Mouse (Mus musculus): ENCODE data around the gene Prr3. TPM values are rescaled to one million over a fixed set of nuclear protein-coding genes. Genes with fewer than 3 reads are reported as not detected.

The Prr3 gene
- polyA plus RNA-seq, 1 experiment from 2014 or later: 43.3 TPM

- no peaks in the 10 kb centered on the region for H3K27me3 ChIP-seq (ENCODE audit: control insufficient read depth, insufficient read depth, low read length)
- H3K9me3 ChIP-seq (ENCODE audit: control insufficient read depth, low read length): no peaks in the 10 kb centered on the region
- H3K36me3 ChIP-seq (ENCODE audit: control insufficient read depth, insufficient read depth, low read length): no peaks in the 10 kb centered on the region
- H3K4me1 ChIP-seq (ENCODE audit: control insufficient read depth, insufficient read depth, low read length): no peaks in the 10 kb centered on the region
- WGBS: 95% methylated on average over 12 of the region's 12 CpGs
- H3K4me2 ChIP-seq: no peak overlapping the region
- no peak overlapping the region for H3K27ac ChIP-seq (ENCODE audit: low read depth, low read length)
- H3K4me3 ChIP-seq (ENCODE audit: low read depth, low read length): no peak overlapping the region
- DNase-seq (ENCODE audit: low spot score, missing footprints) (no peak), ATAC-seq (ENCODE audit: low FRiP score) (no peak)
- no peak overlapping the region for H3K9ac ChIP-seq (ENCODE audit: low read length)
Measured at GRCm38 (mm10) chr17:36001121-36001897, 21.3 kb upstream of the Prr3 start.

DNA sequence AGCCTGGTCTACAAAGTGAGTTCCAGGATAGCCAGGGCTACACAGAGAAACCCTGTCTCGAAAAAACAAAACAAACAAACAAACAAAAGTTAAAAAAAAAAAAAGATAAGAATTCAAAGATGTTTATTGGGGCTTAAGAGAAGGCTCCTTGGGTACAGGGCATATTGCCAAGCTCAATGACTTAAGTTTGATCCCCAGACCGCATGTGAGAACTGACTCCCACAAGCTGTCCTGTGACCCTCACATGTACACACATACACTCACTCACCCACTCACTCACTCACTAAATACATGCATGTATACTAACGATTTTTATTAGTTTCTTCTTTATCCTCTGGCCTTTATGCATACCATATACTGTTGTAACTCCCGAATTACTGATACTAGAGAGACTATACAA lies 20.3 kb upstream of the Prr3 start:
- WGBS: 89% methylated on average over 4 of the region's 4 CpGs
- Histone ChIP-seq H3K27ac (ENCODE audit: low read depth, low read length) (no peak overlapping the region), H3K4me3 (ENCODE audit: low read depth, low read length) (no peak overlapping the region), H3K27me3 (ENCODE audit: control insufficient read depth, insufficient read depth, low read length) (no peaks in the 10 kb centered on the region), H3K36me3 (ENCODE audit: control insufficient read depth, insufficient read depth, low read length) (no peaks in the 10 kb centered on the region), H3K4me1 (ENCODE audit: control insufficient read depth, insufficient read depth, low read length) (peaks cover 4% of the 10 kb centered on the region), H3K4me2 (no peak overlapping the region), H3K9ac (ENCODE audit: low read length) (no peak overlapping the region), H3K9me3 (ENCODE audit: control insufficient read depth, low read length) (no peaks in the 10 kb centered on the region)
- ATAC-seq (ENCODE audit: low FRiP score): no peak
- no peak for DNase-seq (ENCODE audit: low spot score, missing footprints)

GRCm38 (mm10) chr17:35999356-35999755 lies 19.3 kb upstream of the Prr3 start:
- WGBS: 90% methylated on average over 7 of the region's 7 CpGs
- ATAC-seq (ENCODE audit: low FRiP score) (no peak), DNase-seq (ENCODE audit: low spot score, missing footprints) (no peak)
- Histone ChIP-seq H3K27me3 (ENCODE audit: control insufficient read depth, insufficient read depth, low read length) (no peaks in the 10 kb centered on the region), H3K4me2 (no peak overlapping the region), H3K9me3 (ENCODE audit: control insufficient read depth, low read length) (no peaks in the 10 kb centered on the region), H3K4me1 (ENCODE audit: control insufficient read depth, insufficient read depth, low read length) (peaks cover 7% of the 10 kb centered on the region), H3K4me3 (ENCODE audit: low read depth, low read length) (no peak overlapping the region), H3K9ac (ENCODE audit: low read length) (no peak overlapping the region), H3K27ac (ENCODE audit: low read depth, low read length) (no peak overlapping the region), H3K36me3 (ENCODE audit: control insufficient read depth, insufficient read depth, low read length) (no peaks in the 10 kb centered on the region)

DNA sequence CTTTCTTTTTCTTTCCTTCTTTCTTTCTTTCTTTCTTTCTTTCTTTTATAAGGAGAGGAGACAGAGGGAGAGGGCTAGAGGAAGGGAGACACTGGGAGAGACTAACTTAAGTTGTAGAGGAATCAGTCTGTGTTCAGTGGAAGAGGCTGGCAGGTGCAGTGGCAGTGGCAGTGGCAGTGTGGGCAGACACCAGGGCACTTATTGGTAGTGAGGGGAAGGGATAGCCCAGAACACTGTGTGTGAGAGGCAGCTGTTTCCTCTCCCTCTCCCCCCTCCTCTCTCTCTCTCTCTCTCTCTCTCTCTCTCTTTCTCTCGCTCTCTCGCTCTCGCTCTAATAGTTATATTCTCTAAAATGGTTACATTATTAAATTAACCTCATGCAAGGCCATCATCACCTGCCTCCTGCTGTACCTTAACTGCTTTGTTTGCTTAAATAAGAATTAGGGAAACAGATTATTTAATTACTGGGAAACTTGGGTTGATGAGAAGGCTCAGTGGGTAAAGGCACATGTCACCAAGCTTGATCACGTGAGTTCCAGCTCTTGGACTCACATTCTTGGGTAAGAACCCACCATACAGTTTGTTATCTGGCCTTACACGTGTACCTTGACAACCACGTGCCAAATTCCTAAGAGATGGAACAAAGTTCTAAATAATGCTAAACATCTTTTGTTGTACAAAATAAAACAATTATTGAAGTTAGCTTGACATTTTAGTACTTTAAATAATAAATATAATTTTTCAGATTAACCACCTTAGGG lies 18.7 kb upstream of the Prr3 start:
- 93% methylated on average over 6 of the region's 6 CpGs for WGBS
- H3K9ac ChIP-seq (ENCODE audit: low read length): no peak overlapping the region
- no peak overlapping the region for H3K27ac ChIP-seq (ENCODE audit: low read depth, low read length)

GRCm38 (mm10) chr17:35997713-35998510 lies 17.9 kb upstream of the Prr3 start:
- ATAC-seq (ENCODE audit: low FRiP score) (no peak), DNase-seq (ENCODE audit: low spot score, missing footprints) (no peak)
- H3K27me3 ChIP-seq (ENCODE audit: control insufficient read depth, insufficient read depth, low read length): no peaks in the 10 kb centered on the region
- no peaks in the 10 kb centered on the region for H3K9me3 ChIP-seq (ENCODE audit: control insufficient read depth, low read length)
- H3K9ac ChIP-seq (ENCODE audit: low read length): no peak overlapping the region
- no peaks in the 10 kb centered on the region for H3K36me3 ChIP-seq (ENCODE audit: control insufficient read depth, insufficient read depth, low read length)
- no peak overlapping the region for H3K27ac ChIP-seq (ENCODE audit: low read depth, low read length)
- H3K4me3 ChIP-seq (ENCODE audit: low read depth, low read length): no peak overlapping the region
- WGBS: 56% methylated on average over 12 of the region's 12 CpGs
- H3K4me1 ChIP-seq (ENCODE audit: control insufficient read depth, insufficient read depth, low read length): peaks cover 7% of the 10 kb centered on the region
- no peak overlapping the region for H3K4me2 ChIP-seq

More for the DNA sequence above, 18.7 kb upstream of the Prr3 start:
- Histone ChIP-seq H3K27me3 (ENCODE audit: control insufficient read depth, insufficient read depth, low read length) (no peaks in the 10 kb centered on the region), H3K4me2 (no peak overlapping the region), H3K9me3 (ENCODE audit: control insufficient read depth, low read length) (no peaks in the 10 kb centered on the region), H3K4me3 (ENCODE audit: low read depth, low read length) (no peak overlapping the region), H3K36me3 (ENCODE audit: control insufficient read depth, insufficient read depth, low read length) (no peaks in the 10 kb centered on the region), H3K4me1 (ENCODE audit: control insufficient read depth, insufficient read depth, low read length) (peaks cover 7% of the 10 kb centered on the region)
- no peak for DNase-seq (ENCODE audit: low spot score, missing footprints)
- ATAC-seq (ENCODE audit: low FRiP score): no peak

DNA sequence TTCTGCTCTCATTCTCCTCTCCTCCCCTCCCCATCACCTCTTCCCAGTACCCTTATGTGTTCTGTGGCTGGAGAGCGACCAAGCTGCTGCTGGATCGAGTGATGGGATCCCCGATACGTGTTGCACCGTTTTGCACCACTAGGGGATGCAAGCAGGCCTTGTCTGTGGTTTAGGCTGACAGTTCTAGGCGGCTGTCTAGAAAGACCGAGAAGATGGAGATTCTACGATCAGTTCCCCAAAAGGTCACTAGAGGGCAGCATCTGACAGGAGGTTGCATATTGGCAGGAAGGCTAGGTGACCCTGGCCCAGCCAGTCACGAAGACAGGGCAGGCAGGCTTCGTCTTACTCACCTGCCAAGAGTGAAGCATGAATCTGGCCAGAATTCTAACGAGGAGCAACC lies 16.9 kb upstream of the Prr3 start:
- DNase-seq (ENCODE audit: low spot score, missing footprints) (peak; percentile 99), ATAC-seq (ENCODE audit: low FRiP score) (peak; percentile 69)
- no peak overlapping the region for H3K9ac ChIP-seq (ENCODE audit: low read length)
- no peak overlapping the region for H3K4me2 ChIP-seq
- H3K9me3 ChIP-seq (ENCODE audit: control insufficient read depth, low read length): no peaks in the 10 kb centered on the region
- H3K27me3 ChIP-seq (ENCODE audit: control insufficient read depth, insufficient read depth, low read length): no peaks in the 10 kb centered on the region
- H3K4me1 ChIP-seq (ENCODE audit: control insufficient read depth, insufficient read depth, low read length): peaks cover 7% of the 10 kb centered on the region
- no peak overlapping the region for H3K27ac ChIP-seq (ENCODE audit: low read depth, low read length)
- H3K36me3 ChIP-seq (ENCODE audit: control insufficient read depth, insufficient read depth, low read length): no peaks in the 10 kb centered on the region
- 6% methylated on average over 11 of the region's 11 CpGs for WGBS
- H3K4me3 ChIP-seq (ENCODE audit: low read depth, low read length): no peak overlapping the region

DNA sequence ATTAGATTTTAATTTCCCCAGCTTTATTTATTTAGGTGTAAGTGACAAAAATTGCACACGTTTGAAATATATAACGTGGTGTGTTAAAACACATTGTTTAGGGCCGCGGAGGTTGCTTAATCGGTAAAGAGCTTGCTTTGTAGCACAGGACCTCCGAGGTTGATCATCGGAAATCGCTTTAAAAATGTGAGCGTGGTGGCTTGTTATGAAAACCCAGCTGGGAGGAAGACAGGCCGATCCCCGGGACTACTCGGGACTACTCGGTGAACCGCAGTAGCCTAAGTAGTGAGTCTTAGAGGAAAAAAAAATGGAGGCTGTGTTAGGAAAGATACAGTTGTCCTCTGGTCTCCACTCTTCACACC lies 14.8 kb upstream of the Prr3 start:
- DNase-seq (ENCODE audit: low spot score, missing footprints): peak; percentile 92
- 4% methylated on average over 14 of the region's 14 CpGs for WGBS
- no peak overlapping the region for H3K27ac ChIP-seq (ENCODE audit: low read depth, low read length)
- no peaks in the 10 kb centered on the region for H3K27me3 ChIP-seq (ENCODE audit: control insufficient read depth, insufficient read depth, low read length)
- peak overlapping the region; percentile 55 for H3K4me3 ChIP-seq (ENCODE audit: low read depth, low read length)
- H3K9me3 ChIP-seq (ENCODE audit: control insufficient read depth, low read length): no peaks in the 10 kb centered on the region
- peaks cover 7% of the 10 kb centered on the region for H3K4me1 ChIP-seq (ENCODE audit: control insufficient read depth, insufficient read depth, low read length)
- H3K9ac ChIP-seq (ENCODE audit: low read length): peak overlapping the region; percentile 63
- H3K36me3 ChIP-seq (ENCODE audit: control insufficient read depth, insufficient read depth, low read length): no peaks in the 10 kb centered on the region
- no peak for ATAC-seq (ENCODE audit: low FRiP score)
- H3K4me2 ChIP-seq: peak overlapping the region; percentile 49

GRCm38 (mm10) chr17:35994175-35994878 lies 14.3 kb upstream of the Prr3 start:
- H3K36me3 ChIP-seq (ENCODE audit: control insufficient read depth, insufficient read depth, low read length): 0 out of 2 replicates have a peak, but pooled peaks cover 2% of the 10 kb centered on the region
- H3K9me3 ChIP-seq (ENCODE audit: control insufficient read depth, low read length): no peaks in the 10 kb centered on the region
- DNase-seq (ENCODE audit: low spot score, missing footprints) (peak; percentile 95), ATAC-seq (ENCODE audit: low FRiP score) (peak; percentile 50; the same call in 1 of the 2 replicates)
- H3K4me3 ChIP-seq (ENCODE audit: low read depth, low read length): peak overlapping the region; percentile 55
- 5% methylated on average over 31 of the region's 31 CpGs for WGBS
- H3K4me1 ChIP-seq (ENCODE audit: control insufficient read depth, insufficient read depth, low read length): peaks cover 7% of the 10 kb centered on the region
- H3K27ac ChIP-seq (ENCODE audit: low read depth, low read length): no peak overlapping the region
- H3K9ac ChIP-seq (ENCODE audit: low read length): peak overlapping the region; percentile 63
- no peaks in the 10 kb centered on the region for H3K27me3 ChIP-seq (ENCODE audit: control insufficient read depth, insufficient read depth, low read length)
- H3K4me2 ChIP-seq: peak overlapping the region; percentile 49
